Mouse (Mus musculus): ENCODE data around the gene Plxnb2. TPM values are rescaled to one million over a fixed set of nuclear protein-coding genes. Genes with fewer than 3 reads are reported as not detected.

Gene Plxnb2
- polyA plus RNA-seq, 1 experiment from 2014 or later = 157 TPM

GRCm38 (mm10) chr15:89148496-89149270, 31.9 kb downstream of the Plxnb2 start:
- Histone ChIP-seq H3K4me2 (peak overlapping the region; percentile 98), H3K4me1 (replicated peaks) (peaks cover 41% of the 10 kb centered on the region), H3K9ac (replicated peaks) (peak overlapping the region; percentile 72), H3K4me3 (replicated peaks) (peak overlapping the region; percentile 71), H3K9me3 (no peaks in the 10 kb centered on the region), H3K27me3 (peaks cover 54% of the 10 kb centered on the region), H3K36me3 (peaks cover 3% of the 10 kb centered on the region; the same call in 1 of the 2 replicates), H3K27ac (no peak overlapping the region)
- 6% methylated on average over 25 of the region's 25 CpGs for WGBS
- no peak for ATAC-seq (ENCODE audit: insufficient number of reproducible peaks, insufficient read depth, low FRiP score, low TSS enrichment, low read depth)

- H3K27ac ChIP-seq = no peak overlapping the region
- H3K27me3 ChIP-seq = peaks cover 55% of the 10 kb centered on the region
- peak overlapping the region; percentile 98 for H3K4me2 ChIP-seq
- 53% methylated on average over 4 of the region's 4 CpGs for WGBS
- H3K4me1 ChIP-seq (replicated peaks) = peaks cover 41% of the 10 kb centered on the region
- no peak overlapping the region for H3K4me3 ChIP-seq (replicated peaks)
- no peak for ATAC-seq (ENCODE audit: insufficient number of reproducible peaks, insufficient read depth, low FRiP score, low TSS enrichment, low read depth)
- no peaks in the 10 kb centered on the region for H3K9me3 ChIP-seq
- no peak overlapping the region for H3K9ac ChIP-seq (replicated peaks)
- no peaks in the 10 kb centered on the region; the same call in 1 of the 2 replicates for H3K36me3 ChIP-seq
Measured at GRCm38 (mm10) chr15:89147895-89148294, 32.7 kb downstream of the Plxnb2 start.

- Histone ChIP-seq H3K4me1 (replicated peaks) (peaks cover 41% of the 10 kb centered on the region), H3K9me3 (no peaks in the 10 kb centered on the region), H3K27ac (no peak overlapping the region), H3K4me3 (replicated peaks) (no peak overlapping the region), H3K4me2 (peak overlapping the region; percentile 98), H3K27me3 (peaks cover 55% of the 10 kb centered on the region), H3K9ac (replicated peaks) (no peak overlapping the region), H3K36me3 (no peaks in the 10 kb centered on the region; the same call in 1 of the 2 replicates)
- ATAC-seq (ENCODE audit: insufficient number of reproducible peaks, insufficient read depth, low FRiP score, low TSS enrichment, low read depth) = no peak
- WGBS = 23% methylated on average over 10 of the region's 10 CpGs
Measured at GRCm38 (mm10) chr15:89147456-89147855, 33.1 kb downstream of the Plxnb2 start.

GRCm38 (mm10) chr15:89147024-89147423, 33.6 kb downstream of the Plxnb2 start:
- Histone ChIP-seq H3K4me1 (replicated peaks) (peaks cover 41% of the 10 kb centered on the region), H3K27ac (no peak overlapping the region), H3K27me3 (peaks cover 55% of the 10 kb centered on the region), H3K9me3 (no peaks in the 10 kb centered on the region), H3K4me2 (peak overlapping the region; percentile 98), H3K4me3 (replicated peaks) (peak overlapping the region; percentile 34), H3K9ac (replicated peaks) (no peak overlapping the region; the same call in 1 of the 2 replicates), H3K36me3 (no peaks in the 10 kb centered on the region; the same call in 1 of the 2 replicates)
- ATAC-seq (ENCODE audit: insufficient number of reproducible peaks, insufficient read depth, low FRiP score, low TSS enrichment, low read depth) = no peak
- 4% methylated on average over 15 of the region's 16 CpGs for WGBS

- Histone ChIP-seq H3K4me1 (replicated peaks) (peaks cover 44% of the 10 kb centered on the region), H3K27ac (no peak overlapping the region), H3K4me2 (peak overlapping the region; percentile 98), H3K4me3 (replicated peaks) (peak overlapping the region; percentile 34), H3K36me3 (no peaks in the 10 kb centered on the region; the same call in 1 of the 2 replicates), H3K27me3 (peaks cover 58% of the 10 kb centered on the region), H3K9me3 (no peaks in the 10 kb centered on the region), H3K9ac (replicated peaks) (no peak overlapping the region; the same call in 1 of the 2 replicates)
- ATAC-seq (ENCODE audit: insufficient number of reproducible peaks, insufficient read depth, low FRiP score, low TSS enrichment, low read depth) = peak; percentile 38; the same call in 1 of the 2 replicates
- under 1% methylated on average over 27 of the region's 27 CpGs for WGBS
Measured at GRCm38 (mm10) chr15:89146537-89146936, 34.1 kb downstream of the Plxnb2 start.

- Histone ChIP-seq H3K36me3 (no peaks in the 10 kb centered on the region; the same call in 1 of the 2 replicates), H3K4me3 (replicated peaks) (0 out of 2 replicates have a peak overlapping the region, but pooled peaks have one; percentile 34), H3K4me1 (replicated peaks) (peaks cover 50% of the 10 kb centered on the region), H3K9ac (replicated peaks) (no peak overlapping the region), H3K27ac (no peak overlapping the region), H3K4me2 (peak overlapping the region; percentile 98; the same call in 1 of the 2 replicates), H3K27me3 (peaks cover 65% of the 10 kb centered on the region), H3K9me3 (no peaks in the 10 kb centered on the region)
- ATAC-seq (ENCODE audit: insufficient number of reproducible peaks, insufficient read depth, low FRiP score, low TSS enrichment, low read depth) = no peak
- 71% methylated on average over 24 of the region's 24 CpGs for WGBS
Measured at GRCm38 (mm10) chr15:89145813-89146350, 34.7 kb downstream of the Plxnb2 start.

GRCm38 (mm10) chr15:89144965-89145364, 35.6 kb downstream of the Plxnb2 start:
- H3K36me3 ChIP-seq = no peaks in the 10 kb centered on the region; the same call in 1 of the 2 replicates
- H3K4me2 ChIP-seq = no peak overlapping the region
- no peaks in the 10 kb centered on the region for H3K9me3 ChIP-seq
- H3K27ac ChIP-seq = no peak overlapping the region
- H3K4me3 ChIP-seq (replicated peaks) = no peak overlapping the region
- no peak for ATAC-seq (ENCODE audit: insufficient number of reproducible peaks, insufficient read depth, low FRiP score, low TSS enrichment, low read depth)
- peaks cover 54% of the 10 kb centered on the region for H3K4me1 ChIP-seq (replicated peaks)
- H3K9ac ChIP-seq (replicated peaks) = no peak overlapping the region
- peaks cover 73% of the 10 kb centered on the region for H3K27me3 ChIP-seq
- 90% methylated on average over 11 of the region's 11 CpGs for WGBS

- WGBS = 75% methylated on average over 2 of the region's 2 CpGs
- Histone ChIP-seq H3K4me1 (replicated peaks) (peaks cover 46% of the 10 kb centered on the region), H3K4me2 (no peak overlapping the region), H3K27ac (no peak overlapping the region), H3K9ac (replicated peaks) (no peak overlapping the region), H3K4me3 (replicated peaks) (no peak overlapping the region), H3K27me3 (peaks cover 73% of the 10 kb centered on the region), H3K9me3 (no peaks in the 10 kb centered on the region), H3K36me3 (no peaks in the 10 kb centered on the region; the same call in 1 of the 2 replicates)
- ATAC-seq (ENCODE audit: insufficient number of reproducible peaks, insufficient read depth, low FRiP score, low TSS enrichment, low read depth) = no peak
Measured at GRCm38 (mm10) chr15:89143134-89143533, 37.5 kb downstream of the Plxnb2 start.

GRCm38 (mm10) chr15:89141905-89142304, 38.7 kb downstream of the Plxnb2 start:
- peaks cover 65% of the 10 kb centered on the region for H3K27me3 ChIP-seq
- H3K36me3 ChIP-seq = no peaks in the 10 kb centered on the region; the same call in 1 of the 2 replicates
- H3K27ac ChIP-seq = no peak overlapping the region
- no peak overlapping the region; the same call in 1 of the 2 replicates for H3K4me2 ChIP-seq
- H3K4me3 ChIP-seq (replicated peaks) = no peak overlapping the region
- no peaks in the 10 kb centered on the region for H3K9me3 ChIP-seq
- no peak overlapping the region; the same call in 1 of the 2 replicates for H3K9ac ChIP-seq (replicated peaks)
- peaks cover 34% of the 10 kb centered on the region for H3K4me1 ChIP-seq (replicated peaks)
- ATAC-seq (ENCODE audit: insufficient number of reproducible peaks, insufficient read depth, low FRiP score, low TSS enrichment, low read depth) = no peak
- WGBS = 56% methylated on average over 4 of the region's 4 CpGs

GRCm38 (mm10) chr15:89141443-89141842, 39.1 kb downstream of the Plxnb2 start:
- Histone ChIP-seq H3K4me1 (replicated peaks) (peaks cover 30% of the 10 kb centered on the region), H3K27ac (no peak overlapping the region), H3K9ac (replicated peaks) (no peak overlapping the region; the same call in 1 of the 2 replicates), H3K27me3 (peaks cover 61% of the 10 kb centered on the region), H3K36me3 (no peaks in the 10 kb centered on the region; the same call in 1 of the 2 replicates), H3K9me3 (no peaks in the 10 kb centered on the region), H3K4me3 (replicated peaks) (no peak overlapping the region), H3K4me2 (peak overlapping the region; percentile 97)
- no peak for ATAC-seq (ENCODE audit: insufficient number of reproducible peaks, insufficient read depth, low FRiP score, low TSS enrichment, low read depth)
- WGBS = 12% methylated on average over 5 of the region's 5 CpGs

GRCm38 (mm10) chr15:89140659-89141252, 39.8 kb downstream of the Plxnb2 start, which contains the start of gene Mapk12:
TSS of gene Mapk12 (minus strand) at chr15:89140703.
- peak within 1 kb of the TSS; percentile 97 for H3K4me2 ChIP-seq
- H3K9ac ChIP-seq (replicated peaks) = peak within 1 kb of the TSS; percentile 67
- H3K4me1 ChIP-seq (replicated peaks) = peaks cover 24% of the 10 kb centered on the region
- peak within 1 kb of the TSS; percentile 59 for H3K4me3 ChIP-seq (replicated peaks)
- WGBS = 0% methylated on average over 21 of the region's 21 CpGs
- no peaks in the 10 kb centered on the region for H3K9me3 ChIP-seq
- H3K27me3 ChIP-seq = peaks cover 54% of the 10 kb centered on the region
- no peaks in the 10 kb centered on the region; the same call in 1 of the 2 replicates for H3K36me3 ChIP-seq
- no peak within 1 kb of the TSS for H3K27ac ChIP-seq
- ATAC-seq (ENCODE audit: insufficient number of reproducible peaks, insufficient read depth, low FRiP score, low TSS enrichment, low read depth) = peak; percentile 27; the same call in 1 of the 2 replicates
